Mouse (Mus musculus) macrophage (primary cell): ENCODE measurements around the gene Tmed9. TPM values are rescaled to one million over a fixed set of nuclear protein-coding genes. Genes with fewer than 3 reads are reported as not detected.
A peak's percentile ranks its signal among the peaks of the same experiment; 100 is the strongest.

Source experiments
- H3K27ac ChIP-seq: fragments of 350-480 bp; formaldehyde crosslinking; 2 replicates; pipeline ENCODE4 v1.9.0; 2021
- H3K36me3 ChIP-seq: fragments of 350-480 bp; formaldehyde crosslinking; 2 replicates; pipeline ENCODE4 v1.9.0; 2021; ENCODE audit errors: inconsistent target
- H3K4me3 ChIP-seq: fragments of 350-480 bp; formaldehyde crosslinking; 2 replicates; pipeline ENCODE4 v1.9.0; 2021; ENCODE audit errors: inconsistent target
- H3K79me2 ChIP-seq: fragments of 350-480 bp; formaldehyde crosslinking; 2 replicates; pipeline ENCODE4 v1.9.0; 2021; ENCODE audit errors: inconsistent target
- WGBS: methylation state at CpG from one replicate; pipeline ENCODE4 v1.1.7; 2026; ENCODE audit warnings: inconsistent platforms; ENCODE audit not compliant: missing documents; 5-methylcytosine and 5-hydroxymethylcytosine counted together
- polyA plus RNA-seq: library from polyadenylated mRNA; stranded (reverse); fragments of 250-400 nt; gene quantifications from 3 replicates; pipeline ENCODE4 v1.2.4, GENCODE M21; 2018; ENCODE audit warnings: inconsistent platforms
- total RNA-seq, 78 experiments: library from RNA; depleted of rRNA; stranded (reverse); fragments of 250-400 nt; gene quantifications; 1 replicate in 9 of 78; 2 replicates in 24 of 78; 3 replicates in 43 of 78; 4 replicates in 2 of 78; pipeline ENCODE4 v1.2.4; 2018; ENCODE audit warnings: inconsistent platforms in 56 of 78

Tmed9 gene
- 10 to 100 TPM in 25 of 26 experiments, 1 to 10 TPM in 1; 9.6 to 54.7 (median 26.0) TPM for total RNA-seq (2018; cell fraction: chromatin; rRNA removed)
- total RNA-seq (2018; cell fraction: cytosol; rRNA removed) = 100 to 1,000 TPM in 24 of 26 experiments, 10 to 100 TPM in 2; 93.8 to 140 (median 121) TPM
- total RNA-seq (2018; cell fraction: nucleus; rRNA removed) = 100 to 1,000 TPM in 10 of 26 experiments, 10 to 100 TPM in 16; 44.9 to 168 (median 95.7) TPM
- 100 to 185 TPM (median 135 TPM) in 3 replicates for polyA plus RNA-seq

GRCm38 (mm10) chr13:55573432-55573831 lies at the start of gene Tmed9:
TSS of gene Tmed9 (plus strand) at chr13:55573732.
- no peak within 1 kb of the TSS for H3K27ac ChIP-seq
- peaks cover 22% of the 10 kb centered on the region for H3K79me2 ChIP-seq
- H3K36me3 ChIP-seq = no peaks in the 10 kb centered on the region
- 94% methylated on average over 2 of the region's 2 CpGs for WGBS
- H3K4me3 ChIP-seq = no peak within 1 kb of the TSS

GRCm38 (mm10) chr13:55523951-55524600 lies 49.5 kb upstream of the Tmed9 start:
- Histone ChIP-seq H3K27ac (no peak overlapping the region), H3K4me3 (no peak overlapping the region), H3K36me3 (peaks cover 18% of the 10 kb centered on the region), H3K79me2 (peaks cover 19% of the 10 kb centered on the region; the same call in 1 of the 2 replicates)
- 95% methylated on average over 21 of the region's 23 CpGs for WGBS

- Histone ChIP-seq H3K36me3 (peaks cover 23% of the 10 kb centered on the region), H3K4me3 (no peak overlapping the region), H3K27ac (no peak overlapping the region), H3K79me2 (peaks cover 19% of the 10 kb centered on the region; the same call in 1 of the 2 replicates)
- WGBS = 67% methylated on average over 14 of the region's 16 CpGs
Observed at GRCm38 (mm10) chr13:55525733-55526553, 47.6 kb upstream of the Tmed9 start.

GRCm38 (mm10) chr13:55527212-55527611 lies 46.3 kb upstream of the Tmed9 start:
- H3K27ac ChIP-seq = peak overlapping the region; percentile 76
- WGBS = 74% methylated on average over 16 of the region's 16 CpGs

GRCm38 (mm10) chr13:55527834-55528772 lies 45.4 kb upstream of the Tmed9 start:
- Histone ChIP-seq H3K79me2 (peaks cover 19% of the 10 kb centered on the region; the same call in 1 of the 2 replicates), H3K27ac (peak overlapping the region; percentile 76), H3K36me3 (peaks cover 41% of the 10 kb centered on the region), H3K4me3 (peak overlapping the region; percentile 66)
- WGBS = 3% methylated on average over 18 of the region's 18 CpGs

More at GRCm38 (mm10) chr13:55527212-55527611, 46.3 kb upstream of the Tmed9 start:
- peaks cover 19% of the 10 kb centered on the region; the same call in 1 of the 2 replicates for H3K79me2 ChIP-seq
- H3K4me3 ChIP-seq = peak overlapping the region; percentile 66
- H3K36me3 ChIP-seq = peaks cover 36% of the 10 kb centered on the region

- Histone ChIP-seq H3K4me3 (peak within 1 kb of the TSS; percentile 66), H3K79me2 (peaks cover 19% of the 10 kb centered on the region; the same call in 1 of the 2 replicates), H3K27ac (peak within 1 kb of the TSS; percentile 76), H3K36me3 (peaks cover 46% of the 10 kb centered on the region)
- 37% methylated on average over 8 of the region's 8 CpGs for WGBS
Observed at GRCm38 (mm10) chr13:55529198-55529915, 44.2 kb upstream of the Tmed9 start, which contains the start of gene Dok3. TSS of gene Dok3 (minus strand) at chr13:55529296.

GRCm38 (mm10) chr13:55535191-55535590 lies 38.3 kb upstream of the Tmed9 start:
- H3K4me3 ChIP-seq = peak overlapping the region; percentile 87; the same call in 1 of the 2 replicates
- 90% methylated on average over 15 of the region's 15 CpGs for WGBS
- peaks cover 47% of the 10 kb centered on the region; the same call in 1 of the 2 replicates for H3K36me3 ChIP-seq
- peaks cover 9% of the 10 kb centered on the region; the same call in 1 of the 2 replicates for H3K79me2 ChIP-seq
- no peak overlapping the region for H3K27ac ChIP-seq

- H3K79me2 ChIP-seq = peaks cover 9% of the 10 kb centered on the region; the same call in 1 of the 2 replicates
- peaks cover 47% of the 10 kb centered on the region; the same call in 1 of the 2 replicates for H3K36me3 ChIP-seq
- WGBS = 18% methylated on average over 17 of the region's 17 CpGs
- H3K27ac ChIP-seq = 0 out of 2 replicates have a peak overlapping the region, but pooled peaks have one; percentile 12
- peak overlapping the region; percentile 87 for H3K4me3 ChIP-seq
Observed at GRCm38 (mm10) chr13:55535796-55536193, 37.7 kb upstream of the Tmed9 start.

GRCm38 (mm10) chr13:55536194-55537175 lies 37.0 kb upstream of the Tmed9 start, which contains the start of gene Ddx41:
TSS of gene Ddx41 (minus strand) at chr13:55536658.
- Histone ChIP-seq H3K36me3 (peaks cover 48% of the 10 kb centered on the region; the same call in 1 of the 2 replicates), H3K27ac (0 out of 2 replicates have a peak within 1 kb of the TSS, but pooled peaks have one; percentile 12), H3K79me2 (peaks cover 9% of the 10 kb centered on the region; the same call in 1 of the 2 replicates), H3K4me3 (peak within 1 kb of the TSS; percentile 87)
- WGBS = 1% methylated on average over 70 of the region's 70 CpGs

- peaks cover 60% of the 10 kb centered on the region for H3K36me3 ChIP-seq
- no peak overlapping the region for H3K27ac ChIP-seq
- whole genome bisulfite sequencing = 97% methylated on average over 2 of the region's 2 CpGs
- H3K79me2 ChIP-seq = peaks cover 2% of the 10 kb centered on the region; the same call in 1 of the 2 replicates
- H3K4me3 ChIP-seq = no peak overlapping the region
Observed at GRCm38 (mm10) chr13:55540933-55541332, 32.6 kb upstream of the Tmed9 start.

GRCm38 (mm10) chr13:55542891-55543290 lies 30.6 kb upstream of the Tmed9 start:
- H3K36me3 ChIP-seq = peaks cover 73% of the 10 kb centered on the region

GRCm38 (mm10) chr13:55543447-55543846 lies 30.1 kb upstream of the Tmed9 start:
- H3K27ac ChIP-seq = no peak overlapping the region
- H3K36me3 ChIP-seq = peaks cover 70% of the 10 kb centered on the region
- H3K4me3 ChIP-seq = no peak overlapping the region
- 98% methylated on average over 8 of the region's 8 CpGs for WGBS
- H3K79me2 ChIP-seq = no peaks in the 10 kb centered on the region

More at GRCm38 (mm10) chr13:55542891-55543290, 30.6 kb upstream of the Tmed9 start:
- no peaks in the 10 kb centered on the region for H3K79me2 ChIP-seq
- H3K4me3 ChIP-seq = no peak overlapping the region
- 98% methylated on average over 4 of the region's 4 CpGs for WGBS
- H3K27ac ChIP-seq = no peak overlapping the region
